Mouse (Mus musculus) myocyte (in vitro differentiated cells): ENCODE measurements around the gene Sema3e.

Source experiments
- E2F4 ChIP-seq: IDR thresholded peaks from one replicate; pipeline ENCODE4 v1.6.1; 2011; ENCODE audit warnings: mild to moderate bottlenecking, control low read depth, moderate library complexity; ENCODE audit not compliant: insufficient read depth
- MAX ChIP-seq: IDR thresholded peaks from one replicate; pipeline ENCODE4 v1.6.1; 2011; ENCODE audit warnings: low read depth, mild to moderate bottlenecking, control low read depth
- MYOG ChIP-seq, 3 experiments: IDR thresholded peaks; one replicate each; pipeline ENCODE4 v1.6.1; 2011; ENCODE audit warnings: control low read depth in 2 of 3, low read depth in 2 of 3, mild to moderate bottlenecking in 2 of 3; ENCODE audit not compliant: insufficient read length in 2 of 3, control insufficient read depth in 1 of 3, insufficient read depth in 1 of 3
- POLR2A ChIP-seq: IDR thresholded peaks from one replicate; pipeline ENCODE4 v1.6.1; 2011; ENCODE audit warnings: low read depth, mild to moderate bottlenecking, control low read depth, moderate library complexity; ENCODE audit not compliant: insufficient read length
- TCF12 ChIP-seq: IDR thresholded peaks from one replicate; pipeline ENCODE4 v1.6.1; 2011; ENCODE audit warnings: mild to moderate bottlenecking, control low read depth; ENCODE audit not compliant: poor library complexity, insufficient read depth, severe bottlenecking
- USF1 ChIP-seq: IDR thresholded peaks from one replicate; pipeline ENCODE4 v1.6.1; 2011; ENCODE audit warnings: low read depth, mild to moderate bottlenecking, control low read depth, moderate library complexity

GRCm38 (mm10) chr5:14033302-14033701 is 8.2 kb downstream of the Sema3e start:
- no peak for TF ChIP-seq POLR2A
- TF ChIP-seq E2F4 = no peak
- no peak for TF ChIP-seq USF1
- TF ChIP-seq TCF12 = no peak
- no peak for TF ChIP-seq MAX
- TF ChIP-seq MYOG (IDR thresholded peaks at IDR 0.05; ENCODE audit: control insufficient read depth in 1 of 3, insufficient read depth in 1 of 3, insufficient read length in 2 of 3, low read depth in 2 of 3) = no peak
